Mouse (Mus musculus) testis, adult 2 months (tissue): Measurements from ENCODE around the gene Phactr1. TPM values are rescaled to one million over a fixed set of nuclear protein-coding genes. Genes with fewer than 3 reads are reported as not detected.

Experiments used
- H3K27ac ChIP-seq: fragments of 200-500 bp; 2 replicates; pipeline ENCODE4 v1.5.1; 2012; ENCODE audit warnings: low read depth, low read length; ENCODE audit not compliant: control insufficient read depth, insufficient read depth
- H3K27me3 ChIP-seq: fragments of 200-500 bp; 2 replicates; pipeline ENCODE4 v1.6.1; 2012; ENCODE audit warnings: mild to moderate bottlenecking, low read length, moderate library complexity; ENCODE audit not compliant: control insufficient read depth, insufficient read depth
- H3K36me3 ChIP-seq: fragments of 200-500 bp; 2 replicates; pipeline ENCODE4 v1.6.1; 2012; ENCODE audit warnings: mild to moderate bottlenecking, low read length; ENCODE audit not compliant: control insufficient read depth, insufficient read depth
- H3K4me1 ChIP-seq: fragments of 200-500 bp; 2 replicates; pipeline ENCODE4 v1.6.1; 2012; ENCODE audit warnings: low read length; ENCODE audit not compliant: control insufficient read depth, insufficient read depth
- H3K4me3 ChIP-seq: fragments of 200-500 bp; 2 replicates; pipeline ENCODE4 v1.5.1; 2012; ENCODE audit warnings: low read depth, mild to moderate bottlenecking, low read length, moderate library complexity, mixed read lengths; ENCODE audit not compliant: control insufficient read depth
- CTCF ChIP-seq: fragments of 200-500 bp; IDR thresholded peaks from 2 replicates; pipeline ENCODE4 v1.5.1; 2012; ENCODE audit warnings: low read depth, mild to moderate bottlenecking, inconsistent platforms, low read length, moderate library complexity; ENCODE audit not compliant: control insufficient read depth, insufficient read depth, insufficient replicate concordance
- POLR2A ChIP-seq: fragments of 200-500 bp; IDR thresholded peaks from 2 replicates; pipeline ENCODE4 v1.6.1; 2012; ENCODE audit warnings: low read depth, mild to moderate bottlenecking, inconsistent platforms, low read length, moderate library complexity; ENCODE audit not compliant: control insufficient read depth
- polyA plus RNA-seq: library from polyadenylated mRNA; depleted of rRNA; stranded (reverse); fragments of >200 nt; gene quantifications from 2 replicates; pipeline ENCODE4 v1.2.3, GENCODE M21; 2012

Gene Phactr1
- polyA plus RNA-seq, 1 experiment = 50.2 TPM

DNA sequence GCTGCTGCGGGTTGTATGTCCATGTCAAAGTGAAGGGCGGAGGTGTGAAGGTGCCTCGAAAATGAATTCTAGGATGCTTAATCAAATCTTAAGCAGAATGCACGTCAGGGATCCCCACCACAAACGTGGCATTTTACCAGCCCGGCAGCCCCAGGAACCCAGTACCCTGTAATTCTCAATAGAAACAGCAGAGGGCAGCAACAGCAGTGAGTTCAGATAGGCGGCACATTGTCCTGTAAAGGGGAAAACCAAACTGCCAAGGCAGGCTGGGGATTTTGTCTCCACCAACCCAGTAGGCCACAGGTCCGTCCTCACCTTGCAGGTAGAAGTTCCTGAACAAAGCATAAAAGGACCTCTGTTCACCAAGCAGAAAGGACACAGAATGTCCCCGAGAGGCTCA lies 492.8 kb downstream of the Phactr1 start:
- Histone ChIP-seq H3K27ac (no peak overlapping the region), H3K27me3 (no peaks in the 10 kb centered on the region), H3K36me3 (no peaks in the 10 kb centered on the region), H3K4me1 (peaks cover 2% of the 10 kb centered on the region), H3K4me3 (no peak overlapping the region)
- TF ChIP-seq POLR2A = no peak
- peak; percentile 60; the same call in 1 of the 2 replicates for TF ChIP-seq CTCF

DNA sequence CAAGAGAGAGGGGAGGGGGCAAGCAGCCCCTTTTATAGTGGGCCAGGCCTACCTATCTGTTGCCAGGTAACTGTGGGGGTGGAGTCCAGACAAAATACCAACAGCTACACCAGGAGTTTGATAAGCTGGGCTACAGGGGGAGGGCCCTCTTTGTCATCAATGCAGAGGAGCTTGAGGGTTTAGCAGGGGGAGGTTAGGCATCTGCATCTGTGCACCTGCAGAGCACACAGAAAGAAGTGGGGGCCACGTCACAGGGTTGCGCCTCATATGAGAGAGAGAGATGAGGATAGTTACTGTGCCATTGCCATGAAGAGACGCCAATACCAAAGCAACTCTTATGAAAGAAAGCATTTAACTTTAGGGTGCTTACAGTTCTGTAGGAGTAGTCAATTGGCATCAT lies 496.3 kb downstream of the Phactr1 start:
- Histone ChIP-seq H3K27ac (no peak overlapping the region), H3K36me3 (no peaks in the 10 kb centered on the region), H3K4me1 (peaks cover 2% of the 10 kb centered on the region), H3K27me3 (no peaks in the 10 kb centered on the region), H3K4me3 (no peak overlapping the region)
- TF ChIP-seq POLR2A = no peak
- TF ChIP-seq CTCF = no peak

DNA sequence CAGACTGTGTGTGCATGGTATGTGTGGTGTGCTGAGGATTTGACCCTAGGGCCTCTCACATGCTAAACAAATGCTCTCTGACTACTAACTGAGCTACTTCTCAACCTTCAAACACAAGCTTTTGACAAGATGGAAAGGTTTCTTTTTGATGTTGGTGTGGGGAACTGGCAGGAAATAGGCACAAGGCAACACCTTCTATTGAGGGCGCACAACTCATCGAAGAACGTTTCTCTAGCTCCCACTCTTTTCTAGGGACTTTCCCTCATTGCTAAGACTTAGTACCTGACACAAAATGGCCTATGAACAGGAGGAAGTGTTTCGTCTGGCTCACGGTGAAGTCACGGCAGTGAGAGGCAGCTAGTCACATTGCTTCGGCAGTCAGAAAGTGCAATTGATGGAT lies 496.9 kb downstream of the Phactr1 start:
- Histone ChIP-seq H3K4me1 (no peaks in the 10 kb centered on the region; the same call in 1 of the 2 replicates), H3K27me3 (no peaks in the 10 kb centered on the region), H3K4me3 (no peak overlapping the region), H3K36me3 (no peaks in the 10 kb centered on the region), H3K27ac (no peak overlapping the region)
- TF ChIP-seq POLR2A = no peak
- TF ChIP-seq CTCF = no peak

DNA sequence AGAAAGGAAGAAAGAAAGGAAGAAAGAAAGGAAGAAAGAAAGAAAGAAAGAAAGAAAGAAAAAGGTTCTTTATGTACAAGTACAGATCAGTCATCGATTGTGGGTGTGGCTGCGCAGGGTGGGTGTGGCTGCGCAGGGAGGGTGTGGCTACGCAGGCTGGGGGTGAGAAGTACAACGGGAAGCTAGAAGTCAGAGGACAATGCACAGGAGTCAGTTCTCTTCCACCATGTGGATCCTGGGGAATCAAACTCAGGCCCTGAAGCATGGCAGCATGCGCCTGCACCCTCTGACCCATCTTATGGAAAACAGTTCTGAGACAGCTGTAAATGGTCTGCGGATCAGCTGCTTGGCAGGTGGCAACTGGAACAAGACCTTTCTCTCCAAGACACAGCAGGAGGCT lies 500.7 kb downstream of the Phactr1 start:
- peaks cover 4% of the 10 kb centered on the region for H3K4me1 ChIP-seq
- no peaks in the 10 kb centered on the region for H3K27me3 ChIP-seq
- H3K4me3 ChIP-seq = no peak overlapping the region
- no peaks in the 10 kb centered on the region for H3K36me3 ChIP-seq
- TF ChIP-seq POLR2A (no peak), CTCF (no peak)
- no peak overlapping the region for H3K27ac ChIP-seq

DNA sequence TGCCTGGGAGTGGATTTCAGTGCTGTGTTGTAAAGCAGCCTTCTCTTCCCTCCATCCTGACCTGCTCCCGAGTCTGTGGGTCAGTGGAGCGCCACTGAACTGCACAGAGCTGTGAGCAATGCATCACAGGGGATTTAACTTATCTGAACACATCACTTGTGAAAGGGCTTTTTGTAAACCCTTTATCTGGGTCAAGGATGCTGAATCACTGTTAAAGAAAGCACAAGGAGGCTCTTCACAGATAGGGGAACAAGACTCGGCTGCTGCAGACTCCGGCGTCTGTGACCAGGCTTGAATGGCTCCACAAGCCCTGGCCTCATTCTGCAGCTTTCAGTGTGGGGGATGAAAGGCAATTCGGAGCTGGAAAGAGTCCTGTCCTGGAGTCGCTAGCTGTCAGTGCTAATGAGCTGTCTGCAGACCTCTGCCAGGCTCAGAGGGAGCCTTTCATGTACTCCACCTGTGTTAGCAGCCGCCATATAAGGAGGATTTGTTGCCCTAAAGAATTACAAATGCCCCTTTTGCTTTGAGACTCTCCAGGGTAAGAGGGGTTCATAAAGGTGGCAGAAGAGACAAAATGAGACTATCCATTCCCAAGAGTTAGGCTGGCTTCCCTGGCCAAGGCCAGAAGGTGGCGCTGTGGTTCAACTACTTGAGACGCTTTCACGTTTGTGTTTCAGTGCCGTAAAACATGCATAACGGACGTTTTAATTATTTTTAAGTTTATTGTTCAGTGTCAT lies 502.2 kb downstream of the Phactr1 start:
- no peak overlapping the region for H3K4me3 ChIP-seq
- H3K27ac ChIP-seq = no peak overlapping the region; the same call in 1 of the 2 replicates
- TF ChIP-seq CTCF = peak; percentile 88; the same call in 1 of the 2 replicates
- no peak for TF ChIP-seq POLR2A
- no peaks in the 10 kb centered on the region for H3K36me3 ChIP-seq
- H3K4me1 ChIP-seq = peaks cover 4% of the 10 kb centered on the region
- H3K27me3 ChIP-seq = no peaks in the 10 kb centered on the region

DNA sequence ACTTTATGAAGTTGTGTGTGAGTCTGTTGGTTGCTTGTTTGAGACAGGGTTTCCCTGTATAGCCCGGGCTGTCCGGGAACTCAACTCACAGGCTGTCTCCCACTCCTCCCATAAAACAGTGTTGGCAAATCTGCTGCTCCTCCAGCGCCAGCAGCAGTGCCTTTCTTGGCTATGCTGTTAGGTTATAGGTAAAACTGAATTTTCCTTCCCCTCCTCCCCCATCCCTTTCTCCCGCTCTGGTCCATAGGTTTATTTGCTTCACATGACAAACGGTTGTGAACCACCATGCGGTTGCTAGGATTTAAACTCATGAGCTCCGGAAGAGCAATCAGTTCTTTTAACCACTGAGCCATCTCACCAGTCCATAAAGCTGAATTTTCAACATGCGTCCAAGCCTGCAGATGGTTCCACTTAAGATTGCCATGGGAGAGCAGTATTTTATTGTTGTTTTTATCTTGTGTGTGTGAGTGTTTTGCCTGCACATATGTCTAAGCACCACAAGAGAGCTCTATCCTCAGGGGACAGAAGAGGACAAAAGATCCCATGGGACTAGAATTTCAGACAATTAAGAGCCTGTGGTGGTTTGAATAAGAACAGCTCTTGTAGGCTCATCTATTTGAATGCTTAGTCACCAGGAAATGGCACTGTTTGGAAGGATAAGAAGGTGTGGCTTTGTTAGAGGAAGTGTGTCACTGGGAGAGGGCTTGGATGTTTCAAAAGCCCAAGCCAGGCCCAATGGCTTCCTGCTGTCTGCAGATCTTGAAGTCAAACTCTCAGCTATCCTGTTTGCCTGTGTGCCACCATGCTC lies 503.0 kb downstream of the Phactr1 start:
- no peak for TF ChIP-seq CTCF
- no peak for TF ChIP-seq POLR2A
- H3K4me1 ChIP-seq = peaks cover 4% of the 10 kb centered on the region
- H3K4me3 ChIP-seq = no peak overlapping the region
- H3K27me3 ChIP-seq = no peaks in the 10 kb centered on the region
- H3K36me3 ChIP-seq = no peaks in the 10 kb centered on the region
- H3K27ac ChIP-seq = no peak overlapping the region

DNA sequence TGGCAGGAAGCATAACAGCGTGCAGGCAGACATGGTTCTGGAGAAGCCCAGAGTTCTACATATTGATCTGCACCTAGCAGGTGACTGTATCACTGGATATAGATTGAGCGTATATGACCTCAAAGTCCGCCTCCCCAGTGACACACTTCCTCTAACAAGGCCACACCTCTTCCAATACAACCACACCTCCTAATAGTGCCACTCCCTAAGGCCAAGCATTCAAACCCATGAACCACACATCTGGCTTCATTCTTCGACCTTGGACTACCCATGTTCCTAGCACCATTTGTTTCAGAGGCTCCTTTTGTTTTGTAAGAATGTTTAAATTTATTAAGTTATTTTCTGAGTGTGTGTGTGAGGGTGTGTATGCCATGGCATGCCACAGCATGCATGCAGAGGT lies 507.3 kb downstream of the Phactr1 start:
- Histone ChIP-seq H3K36me3 (no peaks in the 10 kb centered on the region), H3K4me3 (no peak overlapping the region), H3K4me1 (peaks cover 2% of the 10 kb centered on the region), H3K27me3 (no peaks in the 10 kb centered on the region), H3K27ac (no peak overlapping the region)
- TF ChIP-seq CTCF (no peak), POLR2A (no peak)
